ENCODE assay signal across 8 mouse cellular contexts in genomic region chr15:25414747-25415119, GRCm38 (mm10). TPM values are rescaled to one million over a fixed set of nuclear protein-coding genes. Genes with fewer than 3 reads are reported as not detected.
A peak's percentile ranks its signal among the peaks of the same experiment; 100 is the strongest.
DNase-seq lines count a peak whose midpoint lies in the region; ATAC-seq lines count a peak whose summit lies in the region.

No protein-coding gene starts in this region.

- no peaks in the 10 kb centered on the region for H3K9me3 ChIP-seq in hindbrain, embryonic 10.5 days
- no peaks in the 10 kb centered on the region for H3K9me3 ChIP-seq in lung, embryonic 16.5 days (ENCODE audit: control insufficient read depth, low read length)

- H3K27ac ChIP-seq in hindbrain, embryonic 10.5 days, result peak overlapping the region; percentile 99
- peak overlapping the region; percentile 55; the same call in 1 of the 2 replicates for H3K27ac ChIP-seq in lung, embryonic 16.5 days (ENCODE audit: low read length)

- under 1% methylated on average over 14 of the region's 14 CpGs for WGBS in hindbrain, embryonic 10.5 days
- WGBS in lung, embryonic 16.5 days, result under 1% methylated on average over 14 of the region's 14 CpGs

- ATAC-seq in frontal cortex, adult (ENCODE audit: low TSS enrichment), result peak; percentile 41
- peak; percentile 41 for ATAC-seq in lung, embryonic 16.5 days (ENCODE audit: low read depth)

- DNase-seq in ES-CJ7 (ENCODE audit: low read depth, low spot score), result peak; percentile 89
- DNase-seq in cerebellum, adult 18-20 months, result peak; percentile 78 to 85
- peak; percentile 91 for DNase-seq in hindbrain, embryonic 10.5 days (ENCODE audit: low spot score)
- DNase-seq in layer of hippocampus, adult 9-10 months (ENCODE audit: low spot score), result peak; percentile 88
- DNase-seq in ovary, postnatal 10 days (ENCODE audit: low spot score), result peak; percentile 59
- peak; percentile 88 for DNase-seq in thymus, postnatal 0 days (ENCODE audit: low spot score)

- H3K36me3 ChIP-seq in hindbrain, embryonic 10.5 days, result peaks cover 8% of the 10 kb centered on the region
- H3K36me3 ChIP-seq in lung, embryonic 16.5 days (ENCODE audit: control insufficient read depth, insufficient read depth, low read length), result no peaks in the 10 kb centered on the region

- H3K4me1 ChIP-seq in hindbrain, embryonic 10.5 days (replicated peaks), result peaks cover 56% of the 10 kb centered on the region
- H3K4me1 ChIP-seq in lung, embryonic 16.5 days (replicated peaks; ENCODE audit: control insufficient read depth, insufficient read depth, low read length), result peaks cover 12% of the 10 kb centered on the region

- H3K4me3 ChIP-seq in hindbrain, embryonic 10.5 days, result peak overlapping the region; percentile 97
- H3K4me3 ChIP-seq in lung, embryonic 16.5 days (ENCODE audit: low read length), result peak overlapping the region; percentile 77

- peak overlapping the region; percentile 81 for H3K4me2 ChIP-seq in lung, embryonic 16.5 days (ENCODE audit: low read depth, low read length)

- peak overlapping the region; percentile 82 for H3K9ac ChIP-seq in lung, embryonic 16.5 days (ENCODE audit: low read length)

- 0 out of 2 replicates have a peak, but pooled peaks cover 3% of the 10 kb centered on the region for H3K27me3 ChIP-seq in hindbrain, embryonic 10.5 days (ENCODE audit: insufficient read depth, poor library complexity, severe bottlenecking)
- no peaks in the 10 kb centered on the region for H3K27me3 ChIP-seq in lung, embryonic 16.5 days (ENCODE audit: control insufficient read depth, insufficient read depth, low read depth, low read length)

RNA-seq across cellular contexts. Expression of gene Basp1, which starts 1.2 kb away (rescaled TPM):
- 48.6 and 77.4 TPM in 2 replicates for polyA plus RNA-seq in hindbrain, embryonic 10.5 days (2016; fragmentation: Nextera tagmentation; extraction: Ambion mirVana)
- 9.3 and 13.0 TPM in 2 replicates for polyA plus RNA-seq in lung, embryonic 16.5 days (2015; fragmentation: Nextera tagmentation; extraction: Ambion mirVana)
- polyA plus RNA-seq in thymus, postnatal 0 days (2015; fragmentation: Nextera tagmentation; extraction: Ambion mirVana), result 10.7 and 13.1 TPM in 2 replicates

Comparison
In these comparisons a context has a peak if more than half of its experiments do, and no peak if none do; other contexts are left out.
1. Peak in every context shown above with its lines: DNase-seq, ATAC-seq, H3K4me3 ChIP-seq and H3K27ac ChIP-seq.